Mouse (Mus musculus): Measurements from ENCODE around the gene Cbl.
A peak's percentile ranks its signal among the peaks of the same experiment; 100 is the strongest.

Cbl gene

GRCm38 (mm10) chr9:44096536-44096935 is 137.3 kb downstream of the Cbl start:
- no peak for DNase-seq

GRCm38 (mm10) chr9:44095781-44096180 is 138.1 kb downstream of the Cbl start:
- DNase-seq: no peak

- DNase-seq: no peak
These were observed 139.1 kb downstream of the Cbl start for GRCm38 (mm10) chr9:44094737-44095136.

- DNase-seq: peak; percentile 85
These were observed 140.0 kb downstream of the Cbl start for GRCm38 (mm10) chr9:44093612-44094503.
